Mouse (Mus musculus): ENCODE measurements around the gene Fbxo4. TPM values are rescaled to one million over a fixed set of nuclear protein-coding genes. Genes with fewer than 3 reads are reported as not detected.

Gene Fbxo4
- 10 to 100 TPM in 1 of 2 experiments, 1 to 10 TPM in 1; 6.0 to 10.0 TPM for total RNA-seq (2021)
- long read RNA-seq, experiment 1, partial matches to known transcripts, result 2 of 7 reads
- long read RNA-seq, experiment 1, other reads (novel, unspliced or antisense), result 2 of 7 reads
- long read RNA-seq, experiment 2, partial matches to known transcripts, result 1 of 10 reads
- long read RNA-seq, experiment 2, other reads (novel, unspliced or antisense), result 5 of 10 reads

GRCm38 (mm10) chr15:3979061-3979848 lies at the start of gene Fbxo4:
Fbxo4 (minus strand) TSS chr15:3979573.
- intact Hi-C loops (cut with DNase I), result no loop called here
- peak; percentile 67 to 74 for DNase-seq (ENCODE audit: low spot score in 2 of 2)

GRCm38 (mm10) chr15:4028960-4029359 lies 49.6 kb upstream of the Fbxo4 start:
- DNase-seq (ENCODE audit: low spot score in 2 of 2), result no peak
- intact Hi-C loops (cut with DNase I), result no loop called here

GRCm38 (mm10) chr15:4028411-4028700 lies 49.0 kb upstream of the Fbxo4 start:
- intact Hi-C loops (cut with DNase I), result no loop called here

GRCm38 (mm10) chr15:4027671-4028410 lies 48.5 kb upstream of the Fbxo4 start:
- DNase-seq (ENCODE audit: low spot score in 2 of 2), result peak in 1 of 2 experiments; percentile 18
- intact Hi-C loops (cut with DNase I), result loop anchor here (2.0 kb wide), 1 partner anchor 33 kb away; the partner anchor contains the start of gene AW549877

More at GRCm38 (mm10) chr15:4028411-4028700, 49.0 kb upstream of the Fbxo4 start:
- DNase-seq (ENCODE audit: low spot score in 2 of 2), result no peak

- intact Hi-C loops (cut with DNase I), result loop anchor here (2.0 kb wide), 1 partner anchor 32 kb away; the partner anchor contains the start of gene AW549877
- DNase-seq (ENCODE audit: low spot score in 2 of 2), result peak; percentile 83
Measured at GRCm38 (mm10) chr15:4026831-4027584, 47.6 kb upstream of the Fbxo4 start.

GRCm38 (mm10) chr15:4026231-4026773 lies 46.9 kb upstream of the Fbxo4 start, which contains the start of gene Oxct1:
Oxct1 (plus strand) TSS chr15:4026383.
- intact Hi-C loops (cut with DNase I), result loop anchor here (2.0 kb wide), 1 partner anchor 32 kb away; the partner anchor contains the start of gene AW549877
- DNase-seq (ENCODE audit: low spot score in 2 of 2), result peak; percentile 93 to 95

- intact Hi-C loops (cut with DNase I), result no loop called here
Measured at GRCm38 (mm10) chr15:4025508-4025904, 46.1 kb upstream of the Fbxo4 start.

GRCm38 (mm10) chr15:4024726-4025507 lies 45.5 kb upstream of the Fbxo4 start:
- no peak for DNase-seq (ENCODE audit: low spot score in 2 of 2)
- intact Hi-C loops (cut with DNase I), result no loop called here

More at GRCm38 (mm10) chr15:4025508-4025904, 46.1 kb upstream of the Fbxo4 start:
- DNase-seq (ENCODE audit: low spot score in 2 of 2), result no peak

- DNase-seq (ENCODE audit: low spot score in 2 of 2), result no peak
- intact Hi-C loops (cut with DNase I), result no loop called here
Measured at GRCm38 (mm10) chr15:4023747-4024146, 44.4 kb upstream of the Fbxo4 start.

- no peak for DNase-seq (ENCODE audit: low spot score in 2 of 2)
- intact Hi-C loops (cut with DNase I), result no loop called here
Measured at GRCm38 (mm10) chr15:4020711-4021110, 41.3 kb upstream of the Fbxo4 start.

- intact Hi-C loops (cut with DNase I), result no loop called here
- no peak for DNase-seq (ENCODE audit: low spot score in 2 of 2)
Measured at GRCm38 (mm10) chr15:4013873-4014272, 34.5 kb upstream of the Fbxo4 start.

GRCm38 (mm10) chr15:4000536-4000935 lies 21.2 kb upstream of the Fbxo4 start:
- intact Hi-C loops (cut with DNase I), result no loop called here
- no peak for DNase-seq (ENCODE audit: low spot score in 2 of 2)

- no peak for DNase-seq (ENCODE audit: low spot score in 2 of 2)
- intact Hi-C loops (cut with DNase I), result no loop called here
Measured at GRCm38 (mm10) chr15:3999144-3999543, 19.8 kb upstream of the Fbxo4 start.

GRCm38 (mm10) chr15:3996267-3997010 lies 17.1 kb upstream of the Fbxo4 start:
- intact Hi-C loops (cut with DNase I), result no loop called here
- no peak for DNase-seq (ENCODE audit: low spot score in 2 of 2)

GRCm38 (mm10) chr15:3995448-3996266 lies 16.3 kb upstream of the Fbxo4 start, which contains the start of gene AW549877:
AW549877 (minus strand) TSS chr15:3995744.
- intact Hi-C loops (cut with DNase I), result loop anchor here (2.0 kb wide), 1 partner anchor 31 kb away; the partner anchor contains the start of gene Oxct1
- DNase-seq (ENCODE audit: low spot score in 2 of 2), result peak; percentile 97 to 99

- intact Hi-C loops (cut with DNase I), result loop anchor here (2.0 kb wide), 1 partner anchor 32 kb away; the partner anchor contains the start of gene Oxct1
- peak in 1 of 2 experiments; percentile 11 for DNase-seq (ENCODE audit: low spot score in 2 of 2)
Measured at GRCm38 (mm10) chr15:3994852-3995447, 15.6 kb upstream of the Fbxo4 start.

Measured in left cerebral cortex, postnatal 14 days (tissue).